Mouse (Mus musculus) heart, postnatal 0 days (tissue): ENCODE results near the gene Arhgap8.

Source experiments
- CTCF ChIP-seq: IDR thresholded peaks from 2 replicates; pipeline ENCODE4 v1.5.1; 2016; ENCODE audit warnings: antibody characterized with exemption, control low read depth, low read depth
- EP300 ChIP-seq: IDR thresholded peaks from 2 replicates; pipeline ENCODE4 v1.6.1; 2016; ENCODE audit warnings: antibody characterized with exemption, low read depth

DNA sequence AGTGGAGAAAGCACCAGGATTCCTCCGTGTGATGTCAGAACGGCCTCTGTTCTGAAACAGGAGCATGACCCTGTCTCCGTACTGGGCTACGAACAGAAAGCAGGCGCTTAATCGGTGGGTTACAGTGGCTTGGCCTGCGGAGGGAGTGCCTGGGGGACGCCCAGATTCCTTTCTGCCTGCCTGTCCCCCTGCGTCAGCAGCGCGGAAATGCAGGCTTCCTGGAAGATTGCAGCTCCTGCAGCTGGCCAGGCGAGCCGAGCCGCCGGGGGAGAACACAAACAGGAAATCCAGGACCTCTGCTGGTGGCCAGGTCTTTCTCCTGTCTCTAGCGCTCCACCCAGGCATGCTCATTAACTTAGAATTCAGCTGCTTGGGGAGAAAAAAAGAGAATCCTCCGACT lies 5.1 kb upstream of the Arhgap8 start:
- TF ChIP-seq EP300 (peak; percentile 85), CTCF (peak; percentile 8; the same call in 1 of the 2 replicates)
